Mouse (Mus musculus): ENCODE results near the gene Ap3b1. TPM values are rescaled to one million over a fixed set of nuclear protein-coding genes. Genes with fewer than 3 reads are reported as not detected.

Gene Ap3b1
- total and polyA plus RNA-seq, 2 experiments: 21.1 to 28.3 TPM

DNA sequence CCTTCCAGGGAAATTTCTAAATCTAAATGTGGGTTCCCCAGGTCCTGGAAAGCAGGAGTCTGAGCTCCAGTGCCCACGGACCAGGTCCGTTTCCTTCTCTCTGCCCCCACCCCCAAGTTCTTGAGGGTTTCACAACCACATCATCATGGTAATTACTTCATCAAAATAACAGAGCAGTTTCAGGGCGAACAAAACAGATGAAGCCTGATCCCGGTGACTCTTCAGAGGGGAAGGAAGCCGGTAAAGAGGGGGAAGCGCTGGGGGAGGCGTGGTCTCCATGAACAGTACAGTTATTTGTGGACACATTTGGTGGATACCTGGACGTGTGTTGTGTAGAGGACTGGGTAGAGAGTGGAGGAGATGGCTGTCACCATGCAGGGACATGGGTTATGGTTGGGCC, 241.0 kb downstream of the Ap3b1 start:
- 64% methylated on average over 8 of the region's 8 CpGs for WGBS
- no peak overlapping the region for H3K9ac ChIP-seq (ENCODE audit: low read depth, low read length)
- no peak overlapping the region for H3K4me3 ChIP-seq (ENCODE audit: insufficient read depth, low read depth, low read length)
- no peaks in the 10 kb centered on the region for H3K36me3 ChIP-seq (ENCODE audit: control insufficient read depth, insufficient read depth, low read length)
- DNase-seq (ENCODE audit: extremely low read depth, low read depth, low spot score): no peak
- H3K27ac ChIP-seq (replicated peaks; ENCODE audit: insufficient read depth, low read depth, low read length): no peak overlapping the region
- 0 out of 2 replicates have a peak, but pooled peaks cover 2% of the 10 kb centered on the region for H3K4me1 ChIP-seq (ENCODE audit: control insufficient read depth, insufficient read depth, low read length)
- peaks cover 11% of the 10 kb centered on the region for H3K27me3 ChIP-seq (ENCODE audit: control insufficient read depth, insufficient read depth, low read length)
- no peak for TF ChIP-seq CTCF (IDR thresholded peaks at IDR 0.05; ENCODE audit: low read depth, low read length)
- no peak for TF ChIP-seq POLR2A (IDR thresholded peaks at IDR 0.05; ENCODE audit: extremely low read depth, insufficient read depth, low read length)
- no peaks in the 10 kb centered on the region for H3K79me2 ChIP-seq (ENCODE audit: control insufficient read depth, insufficient read depth, low read length)

DNA sequence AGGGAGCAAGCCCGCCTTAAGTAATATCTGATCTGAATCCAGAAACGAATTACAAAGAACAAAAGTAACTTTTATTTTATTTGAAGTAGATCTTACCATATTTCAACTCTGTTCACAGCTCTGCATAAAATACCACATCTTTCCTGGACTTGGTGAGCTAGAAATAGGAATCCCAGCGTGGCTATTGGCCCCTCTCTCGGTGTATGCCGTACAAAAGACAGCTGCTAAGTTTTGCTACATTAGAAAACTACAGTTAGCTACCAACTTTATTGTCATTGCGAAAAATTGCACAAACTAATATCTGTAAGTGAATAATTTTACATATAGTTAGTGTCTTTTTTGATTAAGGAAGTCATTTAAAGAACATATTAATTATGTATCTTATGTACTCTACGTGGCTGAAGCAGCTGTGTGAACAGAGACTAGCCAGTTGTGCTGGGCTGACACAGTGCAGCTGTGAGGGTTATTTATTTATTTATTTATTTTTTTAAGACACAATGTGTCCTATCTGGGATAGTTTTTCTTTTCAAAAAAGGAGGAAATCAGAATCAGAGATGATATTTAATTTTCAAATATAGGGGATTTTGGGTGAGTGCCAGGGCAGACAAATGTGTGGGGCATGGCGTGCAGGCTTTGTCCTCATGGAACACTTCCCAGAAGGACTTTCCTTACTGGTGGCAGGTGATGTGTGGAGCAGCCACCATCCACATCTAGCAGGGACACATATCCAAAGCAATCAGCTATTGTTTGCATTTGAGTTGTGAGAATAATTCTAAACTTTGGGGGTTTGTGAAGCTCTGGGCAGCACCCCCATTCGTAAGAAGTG, 248.5 kb downstream of the Ap3b1 start:
- no peaks in the 10 kb centered on the region for H3K4me1 ChIP-seq (ENCODE audit: control insufficient read depth, insufficient read depth, low read length)
- DNase-seq (ENCODE audit: extremely low read depth, low read depth, low spot score): no peak
- WGBS: 87% methylated on average over 9 of the region's 9 CpGs
- H3K4me3 ChIP-seq (ENCODE audit: insufficient read depth, low read depth, low read length): no peak overlapping the region
- no peak overlapping the region for H3K27ac ChIP-seq (replicated peaks; ENCODE audit: insufficient read depth, low read depth, low read length)
- no peak for TF ChIP-seq CTCF (IDR thresholded peaks at IDR 0.05; ENCODE audit: low read depth, low read length)
- no peak for TF ChIP-seq POLR2A (IDR thresholded peaks at IDR 0.05; ENCODE audit: extremely low read depth, insufficient read depth, low read length)
- no peaks in the 10 kb centered on the region for H3K36me3 ChIP-seq (ENCODE audit: control insufficient read depth, insufficient read depth, low read length)
- no peak overlapping the region for H3K9ac ChIP-seq (ENCODE audit: low read depth, low read length)
- peaks cover 5% of the 10 kb centered on the region; the same call in 1 of the 2 replicates for H3K27me3 ChIP-seq (ENCODE audit: control insufficient read depth, insufficient read depth, low read length)
- H3K79me2 ChIP-seq (ENCODE audit: control insufficient read depth, insufficient read depth, low read length): no peaks in the 10 kb centered on the region

DNA sequence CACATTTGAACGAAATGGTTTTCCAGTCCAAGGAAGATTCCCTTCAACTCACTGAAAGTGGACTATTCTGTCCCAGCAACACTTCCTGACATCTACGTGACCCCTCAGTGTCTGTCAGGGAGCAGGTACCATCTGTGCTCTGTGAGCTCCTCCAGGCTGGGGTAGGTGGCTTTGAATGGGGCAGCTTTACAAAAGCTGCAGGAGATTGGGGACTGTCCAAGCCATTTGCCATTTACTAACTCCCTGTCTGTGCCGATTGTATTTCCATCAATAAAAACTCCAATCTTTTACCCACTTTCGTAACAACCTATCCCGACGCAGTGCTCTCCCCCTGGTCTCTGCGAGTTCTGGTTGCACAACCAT, 249.1 kb downstream of the Ap3b1 start:
- Histone ChIP-seq H3K79me2 (ENCODE audit: control insufficient read depth, insufficient read depth, low read length) (no peaks in the 10 kb centered on the region), H3K4me3 (ENCODE audit: insufficient read depth, low read depth, low read length) (no peak overlapping the region), H3K27ac (replicated peaks; ENCODE audit: insufficient read depth, low read depth, low read length) (no peak overlapping the region), H3K4me1 (ENCODE audit: control insufficient read depth, insufficient read depth, low read length) (no peaks in the 10 kb centered on the region), H3K27me3 (ENCODE audit: control insufficient read depth, insufficient read depth, low read length) (0 out of 2 replicates have a peak, but pooled peaks cover 5% of the 10 kb centered on the region), H3K36me3 (ENCODE audit: control insufficient read depth, insufficient read depth, low read length) (no peaks in the 10 kb centered on the region), H3K9ac (ENCODE audit: low read depth, low read length) (no peak overlapping the region)
- 50% methylated on average over 7 of the region's 7 CpGs for WGBS
- no peak for DNase-seq (ENCODE audit: extremely low read depth, low read depth, low spot score)
- TF ChIP-seq CTCF (IDR thresholded peaks at IDR 0.05; ENCODE audit: low read depth, low read length) (no peak), POLR2A (IDR thresholded peaks at IDR 0.05; ENCODE audit: extremely low read depth, insufficient read depth, low read length) (no peak)

DNA sequence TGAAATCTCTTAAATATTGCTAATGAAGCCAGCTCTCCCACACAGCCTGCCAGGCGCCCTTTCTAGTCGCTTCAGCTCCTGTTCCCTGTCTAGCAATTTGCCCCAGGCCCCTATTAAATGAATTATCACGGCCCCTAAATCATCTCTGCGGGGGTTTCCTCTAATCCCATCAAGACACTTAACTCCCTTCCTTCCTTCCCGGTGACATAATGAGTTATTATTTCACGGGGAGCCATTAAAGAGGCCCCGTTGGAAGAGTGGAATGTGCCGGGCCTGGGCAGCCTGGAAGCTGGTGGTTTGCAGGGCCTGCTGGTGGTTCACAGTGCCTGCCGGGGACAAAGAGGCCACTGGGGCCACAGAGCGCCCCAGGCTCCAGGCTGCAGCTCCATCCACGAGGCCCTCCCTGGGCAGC, 249.7 kb downstream of the Ap3b1 start:
- H3K9ac ChIP-seq (ENCODE audit: low read depth, low read length): no peak overlapping the region
- no peak overlapping the region for H3K27ac ChIP-seq (replicated peaks; ENCODE audit: insufficient read depth, low read depth, low read length)
- no peaks in the 10 kb centered on the region for H3K4me1 ChIP-seq (ENCODE audit: control insufficient read depth, insufficient read depth, low read length)
- H3K4me3 ChIP-seq (ENCODE audit: insufficient read depth, low read depth, low read length): no peak overlapping the region
- H3K79me2 ChIP-seq (ENCODE audit: control insufficient read depth, insufficient read depth, low read length): no peaks in the 10 kb centered on the region
- H3K27me3 ChIP-seq (ENCODE audit: control insufficient read depth, insufficient read depth, low read length): 0 out of 2 replicates have a peak, but pooled peaks cover 3% of the 10 kb centered on the region
- no peak for DNase-seq (ENCODE audit: extremely low read depth, low read depth, low spot score)
- WGBS: 45% methylated on average over 11 of the region's 11 CpGs
- TF ChIP-seq CTCF (IDR thresholded peaks at IDR 0.05; ENCODE audit: low read depth, low read length) (no peak), POLR2A (IDR thresholded peaks at IDR 0.05; ENCODE audit: extremely low read depth, insufficient read depth, low read length) (no peak)
- no peaks in the 10 kb centered on the region for H3K36me3 ChIP-seq (ENCODE audit: control insufficient read depth, insufficient read depth, low read length)

DNA sequence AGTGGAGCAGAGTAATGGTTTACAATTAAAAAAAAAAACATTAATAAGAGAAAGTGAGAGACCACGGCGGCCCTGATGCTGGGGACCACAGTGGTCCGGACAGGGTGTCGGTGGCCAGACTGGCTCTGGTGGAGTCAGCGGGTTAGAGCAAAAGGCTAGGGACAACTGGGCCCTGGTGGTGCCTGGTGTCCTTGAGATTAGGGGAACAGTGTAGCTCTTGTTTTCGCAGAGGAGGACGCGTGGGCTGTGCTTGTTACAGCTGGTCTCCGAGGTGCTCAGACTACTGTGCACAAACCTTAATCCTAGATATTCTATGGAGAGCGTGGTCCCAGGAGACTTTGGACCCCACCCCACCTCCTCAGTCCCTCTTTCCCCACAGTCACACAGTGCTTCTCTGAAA, 250.2 kb downstream of the Ap3b1 start:
- H3K79me2 ChIP-seq (ENCODE audit: control insufficient read depth, insufficient read depth, low read length): no peaks in the 10 kb centered on the region
- 0 out of 2 replicates have a peak, but pooled peaks cover 3% of the 10 kb centered on the region for H3K27me3 ChIP-seq (ENCODE audit: control insufficient read depth, insufficient read depth, low read length)
- TF ChIP-seq POLR2A (IDR thresholded peaks at IDR 0.05; ENCODE audit: extremely low read depth, insufficient read depth, low read length) (no peak), CTCF (IDR thresholded peaks at IDR 0.05; ENCODE audit: low read depth, low read length) (no peak)
- no peak overlapping the region for H3K9ac ChIP-seq (ENCODE audit: low read depth, low read length)
- H3K36me3 ChIP-seq (ENCODE audit: control insufficient read depth, insufficient read depth, low read length): no peaks in the 10 kb centered on the region
- no peak overlapping the region for H3K27ac ChIP-seq (replicated peaks; ENCODE audit: insufficient read depth, low read depth, low read length)
- no peak for DNase-seq (ENCODE audit: extremely low read depth, low read depth, low spot score)
- WGBS: 84% methylated on average over 10 of the region's 10 CpGs
- H3K4me1 ChIP-seq (ENCODE audit: control insufficient read depth, insufficient read depth, low read length): no peaks in the 10 kb centered on the region
- H3K4me3 ChIP-seq (ENCODE audit: insufficient read depth, low read depth, low read length): no peak overlapping the region

Other genes starting within 250 kb of the Ap3b1 start
- 24.3 and 26.7 TPM in 2 replicates for gene Scamp1, start 73.1 kb upstream of the Ap3b1 start, total RNA-seq (2014; rRNA removed)
- gene Scamp1, start 73.1 kb upstream of the Ap3b1 start, polyA plus RNA-seq (2012; rRNA removed): 12.9 and 15.8 TPM in 2 replicates

Data from liver, adult 2 months (tissue).